Mouse (Mus musculus) gonadal fat pad, adult 2 months (tissue): ENCODE measurements around the gene Gtf2a1. TPM values are rescaled to one million over a fixed set of nuclear protein-coding genes. Genes with fewer than 3 reads are reported as not detected.
"Not testable (repeated sequence)": the region's sequence is repeated elsewhere in the genome, so short reads cannot be mapped to it uniquely, and the experiment has no call there.

Source experiments
- DNase-seq: peaks from one replicate; pipeline ENCODE4 v3.0.0-alpha.2; 2012; ENCODE audit warnings: low read depth
- polyA plus RNA-seq: library from polyadenylated mRNA; depleted of rRNA; stranded (reverse); fragments of >200 nt; gene quantifications from 2 replicates; pipeline ENCODE4 v1.2.3, GENCODE M21; 2012; rRNA removed

Gtf2a1 gene
- polyA plus RNA-seq, 1 experiment: 18.7 TPM

DNA sequence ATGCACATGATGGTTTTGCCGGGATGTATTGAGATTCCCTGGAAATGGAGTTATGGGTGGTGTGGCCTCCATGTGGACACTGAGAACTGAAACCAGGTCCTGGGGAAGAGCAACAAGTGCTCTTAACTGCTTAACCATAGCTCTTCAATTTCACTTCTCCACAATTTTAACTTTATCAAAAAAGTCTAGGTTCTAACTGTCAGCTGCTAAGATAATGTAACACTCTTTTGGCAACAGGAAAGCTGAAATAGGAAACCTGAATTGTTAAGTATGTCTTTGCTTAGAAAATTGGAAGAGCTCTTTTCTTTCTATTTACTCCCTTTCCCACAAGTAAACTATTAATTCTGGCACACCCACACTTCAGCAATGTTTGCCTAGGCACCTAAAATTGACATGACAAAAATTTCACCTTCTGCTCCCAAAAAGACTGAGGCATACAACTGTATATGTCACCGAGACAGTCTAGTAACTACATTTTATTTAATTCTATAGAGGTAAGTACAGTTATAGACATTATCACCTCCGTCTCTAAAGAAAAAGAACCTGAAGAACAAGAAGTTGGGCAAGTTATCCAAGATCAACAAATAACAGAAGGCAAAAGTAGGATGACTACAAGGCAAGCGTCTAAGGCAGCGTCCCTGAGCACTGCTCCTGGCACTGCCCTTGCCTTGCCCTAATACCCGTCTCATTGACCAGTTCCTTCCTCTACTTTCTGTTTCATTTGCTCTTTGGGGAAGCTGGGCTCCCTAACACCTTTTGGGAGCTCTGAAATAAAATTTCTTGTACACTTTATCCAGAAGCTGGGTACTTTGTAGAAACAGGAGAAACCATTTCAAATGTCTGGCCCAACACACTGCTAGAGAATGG is 8.8 kb downstream of the Gtf2a1 start:
- DNase-seq: no peak

DNA sequence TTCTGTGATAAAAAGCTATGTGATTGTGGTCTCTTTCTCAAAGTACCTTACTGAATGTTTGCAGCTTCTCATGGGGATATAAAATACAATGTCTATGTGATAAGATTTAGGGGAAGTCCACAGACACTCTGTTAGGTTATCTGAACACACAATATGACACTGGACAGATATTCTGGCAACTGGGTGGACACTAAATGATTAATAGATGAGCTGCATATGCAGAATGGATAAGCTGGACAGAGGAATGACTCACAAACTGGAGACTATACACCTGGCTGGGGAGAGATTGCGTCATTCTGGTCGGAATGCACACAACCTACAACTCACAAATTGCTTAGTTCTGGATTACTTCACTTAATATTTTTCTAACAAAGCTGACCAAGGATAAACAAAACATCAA is 10.6 kb downstream of the Gtf2a1 start:
- no peak for DNase-seq

DNA sequence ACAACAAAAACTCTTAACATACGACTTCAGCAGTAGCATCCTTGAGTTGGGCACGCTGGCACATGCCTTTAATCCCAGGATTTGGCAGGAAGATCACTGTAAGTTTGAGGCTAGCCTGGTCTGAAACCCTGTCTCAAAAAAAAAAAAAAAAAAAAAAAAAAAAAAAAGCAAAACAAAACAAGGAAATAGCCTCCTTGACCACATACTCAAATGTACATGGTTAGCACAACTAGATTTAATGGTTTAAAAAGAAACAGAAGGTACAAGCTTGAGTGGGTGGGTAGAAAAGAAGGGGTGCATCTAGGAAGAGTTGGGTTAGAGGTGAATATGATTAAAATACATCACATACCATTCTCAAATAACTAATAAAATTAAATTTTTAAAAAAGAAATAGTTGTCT is 18.6 kb downstream of the Gtf2a1 start:
- DNase-seq: no peak

DNA sequence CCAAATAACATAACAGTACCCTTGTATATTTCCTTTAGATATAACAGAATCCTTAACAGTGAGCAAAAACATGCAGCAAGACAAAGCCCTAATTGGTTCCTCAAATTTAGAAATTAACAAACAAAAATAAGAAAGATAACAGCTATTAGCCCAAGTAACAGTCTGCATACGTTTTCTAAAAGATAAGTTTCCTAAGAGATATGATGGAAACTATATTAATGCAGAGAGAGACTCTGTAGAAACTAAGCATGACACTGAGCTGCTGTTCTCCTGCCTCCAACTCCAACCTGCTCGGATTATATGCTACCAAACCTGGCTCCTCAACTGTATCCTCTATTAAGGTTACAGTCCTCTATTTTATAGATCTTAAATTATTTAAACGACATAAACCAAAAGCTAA is 21.0 kb downstream of the Gtf2a1 start:
- no peak for DNase-seq

DNA sequence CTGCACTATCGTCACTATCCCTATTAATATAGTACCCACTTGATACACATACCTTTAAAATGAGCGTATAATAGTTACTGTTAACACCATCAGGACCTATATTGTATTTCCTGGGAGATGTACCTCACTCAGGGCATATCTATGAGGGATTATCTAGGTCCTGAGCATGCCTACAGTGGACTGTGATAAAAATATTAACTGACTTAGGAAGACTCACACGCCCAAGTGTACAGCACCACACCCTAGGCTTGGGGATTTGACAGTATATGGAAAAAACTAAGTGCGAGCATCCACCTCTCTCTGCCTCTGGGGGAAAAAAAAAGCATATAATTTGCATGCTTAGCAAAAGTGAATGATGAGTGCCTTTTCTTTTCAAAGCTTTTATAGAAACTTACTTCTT is 23.1 kb downstream of the Gtf2a1 start:
- no peak for DNase-seq

DNA sequence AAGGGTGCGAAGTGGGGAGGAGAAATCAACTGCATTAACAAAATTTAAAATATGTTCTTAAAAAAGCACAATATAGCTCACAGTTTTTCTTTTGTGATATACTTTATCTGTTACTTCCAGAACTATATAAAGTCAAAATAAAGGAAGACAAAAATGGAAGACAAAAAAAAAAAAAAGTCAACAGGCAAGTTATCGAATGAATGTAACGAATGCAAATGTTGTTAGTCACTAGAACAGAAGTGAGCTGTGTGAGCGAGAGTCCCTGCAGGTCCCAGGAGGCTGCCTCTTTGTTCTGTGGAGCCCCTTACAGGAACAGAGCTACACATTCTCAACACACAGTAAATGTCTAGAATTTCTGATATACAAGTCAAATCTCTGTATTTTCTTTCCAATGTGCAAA is 32.1 kb downstream of the Gtf2a1 start:
- not testable (repeated sequence) for DNase-seq

DNA sequence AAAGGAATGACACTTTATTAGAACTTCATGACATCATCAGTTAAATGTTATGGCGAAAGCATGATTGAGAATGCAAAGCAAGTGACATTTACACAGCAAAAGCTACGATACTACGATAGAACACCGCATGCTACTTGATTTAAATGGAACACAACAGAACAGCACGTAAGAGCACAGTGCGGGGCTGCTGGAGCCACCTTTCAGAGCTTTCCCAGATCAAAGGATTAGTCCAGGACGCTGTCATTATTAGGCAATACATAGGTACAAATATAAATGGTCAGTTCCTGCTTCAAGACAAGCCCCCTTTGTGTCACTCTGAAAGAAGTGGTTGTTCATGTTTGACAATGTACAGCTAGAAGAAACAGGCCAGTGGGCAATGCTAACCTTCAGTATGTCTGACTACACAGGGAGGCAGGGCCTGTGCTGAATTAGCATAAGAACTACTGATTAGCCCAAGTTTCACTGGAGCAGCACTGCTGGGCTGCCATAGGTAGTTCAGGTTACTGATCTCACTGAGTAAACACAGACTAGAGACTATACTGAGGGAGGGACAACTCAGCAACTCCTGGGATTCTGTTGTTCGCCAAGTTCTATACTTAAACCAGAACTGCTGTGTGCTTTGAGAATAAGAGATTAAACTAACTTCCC is 32.8 kb downstream of the Gtf2a1 start:
- not testable (repeated sequence) for DNase-seq

DNA sequence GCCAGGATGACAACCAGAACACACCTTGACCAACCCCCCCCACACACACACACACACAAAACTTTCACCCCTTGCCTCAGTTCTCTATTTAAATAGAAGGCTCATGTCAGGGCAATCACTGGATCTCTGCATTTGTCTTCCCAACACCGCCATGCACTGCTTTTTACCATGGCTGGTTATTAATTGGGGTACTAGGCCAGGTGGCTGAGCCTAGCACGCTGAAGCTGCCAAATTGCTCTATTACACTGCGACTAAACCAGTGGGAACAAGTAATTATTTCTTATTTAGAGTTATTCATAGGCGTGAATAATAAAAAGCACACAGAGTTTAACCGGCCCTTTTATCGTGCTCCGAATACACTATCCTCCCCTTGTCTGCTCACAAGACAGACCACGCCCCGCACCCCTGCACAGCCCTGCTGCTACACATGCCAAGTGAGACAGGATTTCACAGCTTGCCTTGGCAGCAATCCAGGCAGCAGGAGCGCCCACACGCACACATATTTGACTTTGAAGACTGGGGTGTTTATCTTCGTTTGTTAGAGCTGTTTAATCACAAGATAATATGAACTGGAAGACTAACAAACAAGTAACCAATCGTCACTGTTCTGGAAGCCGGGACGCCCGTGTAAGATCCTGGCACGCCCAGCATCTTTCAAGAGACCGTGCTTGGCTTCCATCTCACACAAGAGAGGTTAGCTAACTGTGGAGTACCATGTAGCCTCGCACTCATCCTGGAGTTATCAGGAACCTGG is 38.3 kb downstream of the Gtf2a1 start:
- DNase-seq: peak; percentile 23

DNA sequence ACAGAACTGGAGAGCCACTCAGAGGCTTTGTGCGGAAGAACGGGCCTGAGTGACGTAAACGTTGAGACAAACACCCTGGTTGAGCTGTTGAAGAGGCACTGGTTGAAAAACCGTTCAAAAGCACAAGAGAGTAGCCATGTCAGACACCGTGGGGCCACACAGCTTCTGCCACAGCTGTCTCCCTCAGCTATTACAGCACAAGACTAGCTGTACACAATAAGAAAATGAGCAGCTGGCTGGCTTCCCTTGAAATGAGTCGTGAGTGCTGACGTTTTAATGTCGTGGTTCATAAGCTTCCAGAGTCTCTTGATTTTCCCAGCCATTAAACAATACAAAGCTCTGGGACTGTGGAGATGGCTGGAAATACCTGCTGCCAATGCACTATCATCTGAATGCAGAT is 40.8 kb downstream of the Gtf2a1 start:
- no peak for DNase-seq

DNA sequence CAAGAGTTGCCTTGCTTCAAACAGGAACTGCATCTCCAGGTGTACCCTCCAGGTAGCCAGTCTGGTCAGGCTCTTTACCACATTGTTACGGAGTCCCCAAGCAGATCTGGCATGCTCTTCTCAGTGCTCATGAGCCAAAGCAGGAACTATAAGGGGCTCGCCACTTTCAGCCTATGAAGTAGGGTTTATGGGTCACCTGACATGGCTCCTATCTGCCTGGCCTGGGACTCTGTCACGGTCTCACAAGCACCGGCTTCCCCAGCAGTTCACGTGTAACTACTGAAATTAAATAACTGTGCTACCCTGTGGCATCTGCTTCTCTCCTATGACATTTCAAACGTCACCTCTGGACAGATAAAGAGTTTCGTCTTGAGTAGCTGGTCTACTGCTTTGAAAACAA is 50.1 kb downstream of the Gtf2a1 start:
- DNase-seq: no peak

DNA sequence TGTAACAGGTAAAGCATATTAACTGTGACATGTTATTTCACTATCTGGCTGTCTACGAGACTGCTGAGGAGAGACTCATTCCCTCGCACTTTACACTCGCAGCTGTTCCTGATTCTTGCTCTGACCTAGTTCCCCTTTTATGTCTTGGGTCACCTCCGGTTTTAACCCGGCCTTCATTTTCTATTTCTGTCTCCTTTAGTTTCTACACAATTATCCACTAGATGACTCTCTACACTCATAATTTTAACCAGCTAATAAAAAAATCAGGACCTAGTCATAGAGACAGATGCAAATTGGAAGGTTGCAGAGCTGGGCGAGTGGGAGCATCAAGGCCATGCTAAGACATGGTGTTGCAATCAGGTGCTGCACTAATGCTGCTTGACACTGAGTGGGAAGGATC is 55.8 kb downstream of the Gtf2a1 start:
- no peak for DNase-seq

DNA sequence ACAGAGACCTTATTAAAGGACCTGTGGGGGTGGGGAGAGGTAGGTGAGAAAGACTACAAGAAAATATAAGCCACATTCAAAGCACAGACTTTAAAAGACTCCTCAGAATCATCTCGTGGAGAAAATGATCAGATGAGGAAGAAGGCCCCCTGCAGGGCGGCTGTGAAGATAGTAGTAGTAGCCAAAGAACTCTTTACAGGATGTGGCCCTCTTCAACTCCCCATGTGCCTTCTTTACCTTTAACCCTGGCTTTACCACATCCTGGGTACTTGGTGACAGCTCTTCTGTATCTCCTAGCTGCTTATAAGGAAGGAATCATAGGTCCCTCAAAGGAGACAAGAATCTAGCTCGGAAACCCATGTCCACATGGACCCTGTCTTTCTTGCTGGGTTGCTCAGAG is 66.7 kb downstream of the Gtf2a1 start:
- DNase-seq: no peak

DNA sequence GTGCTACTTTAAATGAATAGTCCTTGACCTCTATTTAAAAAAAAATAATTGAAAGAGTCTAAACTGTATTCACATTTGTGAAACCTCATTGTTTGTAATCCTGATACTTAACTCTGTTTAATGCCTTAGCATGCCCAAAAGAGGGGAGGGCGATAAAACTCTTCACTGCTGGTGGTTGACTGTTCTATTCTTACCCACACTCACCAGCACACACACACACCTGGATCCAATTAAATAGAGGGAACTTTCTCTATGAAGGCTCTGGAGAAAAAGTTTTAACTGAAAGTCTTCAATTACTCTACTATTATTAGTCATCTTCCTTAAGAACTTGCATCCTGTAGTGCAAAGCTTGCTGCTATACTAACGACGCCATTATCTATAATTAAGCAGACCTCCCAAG is 72.5 kb downstream of the Gtf2a1 start:
- no peak for DNase-seq

DNA sequence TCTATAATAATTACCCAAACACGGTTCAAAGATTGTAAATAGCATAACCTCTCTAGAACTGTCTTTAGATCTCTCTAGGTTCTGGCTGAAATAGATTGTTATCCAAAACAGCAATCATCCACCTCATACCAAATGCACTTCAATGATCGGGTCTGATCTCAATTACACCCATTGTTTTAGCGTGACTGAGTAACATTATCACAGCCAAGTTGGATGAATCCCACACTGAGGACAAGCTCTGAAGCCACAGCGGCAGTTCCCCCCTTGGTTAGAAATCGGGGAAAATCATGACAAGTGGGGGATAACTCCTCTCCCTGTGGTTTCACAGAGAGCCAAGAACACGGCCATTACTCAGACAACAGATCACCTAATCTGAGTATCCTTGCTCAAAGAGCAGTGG is 76.3 kb downstream of the Gtf2a1 start:
- no peak for DNase-seq

DNA sequence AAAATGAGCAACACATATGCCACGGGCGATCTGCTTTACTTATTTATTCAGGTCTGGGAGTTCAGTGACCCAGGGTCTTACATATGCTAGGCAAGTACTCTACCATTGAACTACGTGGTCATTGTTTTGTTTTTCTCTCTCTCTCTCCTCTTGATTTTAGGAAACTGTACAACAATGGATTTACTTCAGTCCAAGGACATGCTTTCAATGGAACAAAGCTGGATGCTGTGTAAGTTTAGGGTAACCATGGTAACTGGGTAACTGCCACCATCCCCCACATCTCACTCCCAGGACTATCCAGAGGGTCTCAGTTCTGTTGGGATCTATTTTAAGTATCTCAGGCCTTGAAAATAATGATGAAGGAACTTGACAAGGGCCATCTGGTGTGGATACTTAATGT is 78.5 kb downstream of the Gtf2a1 start:
- DNase-seq: no peak

Other genes starting within 250 kb of the Gtf2a1 start
- 2.8 and 4.0 TPM in 2 replicates for gene Cep128, start 206.1 kb downstream of the Gtf2a1 start, polyA plus RNA-seq
- gene Tshr, start 205.9 kb downstream of the Gtf2a1 start, polyA plus RNA-seq: 33.1 and 39.2 TPM in 2 replicates
- 13.9 and 14.6 TPM in 2 replicates for gene Ston2, start 197.9 kb upstream of the Gtf2a1 start, polyA plus RNA-seq